ENCODE assay signal across 8 mouse cellular contexts in genomic region chr2:168072436-168073131, GRCm38 (mm10). TPM values are rescaled to one million over a fixed set of nuclear protein-coding genes. Genes with fewer than 3 reads are reported as not detected.
DNase-seq lines count a peak whose midpoint lies in the region; ATAC-seq lines count a peak whose summit lies in the region.

No protein-coding gene starts in this region.

- peaks cover 14% of the 10 kb centered on the region for H3K4me1 ChIP-seq in heart, embryonic 11.5 days (ENCODE audit: control insufficient read depth, insufficient read depth, low read length)
- H3K4me1 ChIP-seq in limb, embryonic 13.5 days = peaks cover 20% of the 10 kb centered on the region

- H3K27ac ChIP-seq in heart, embryonic 11.5 days (ENCODE audit: low read depth, low read length) = peak overlapping the region; percentile 82
- H3K27ac ChIP-seq in limb, embryonic 13.5 days = peak overlapping the region; percentile 83

- peak; percentile 59 for DNase-seq in adrenal gland, adult 2 months
- DNase-seq in adrenal gland, adult 18-20 months (ENCODE audit: low spot score in 2 of 2) = no peak
- peak; percentile 25 for DNase-seq in ovary, postnatal 14 days (ENCODE audit: low spot score)
- no peak for DNase-seq in ovary, postnatal 10 days (ENCODE audit: low spot score)
- peak; percentile 34 to 36 for DNase-seq in right cerebral cortex, postnatal 36 days (ENCODE audit: low spot score in 2 of 2)
- DNase-seq in layer of hippocampus, postnatal 14 days (ENCODE audit: low spot score in 2 of 2) = no peak

- no peak overlapping the region for H3K4me3 ChIP-seq in heart, embryonic 11.5 days (ENCODE audit: low read depth, low read length)
- no peak overlapping the region for H3K4me3 ChIP-seq in limb, embryonic 13.5 days

- 0 out of 2 replicates have a peak overlapping the region, but pooled peaks have one; percentile 28 for H3K9ac ChIP-seq in heart, embryonic 11.5 days (ENCODE audit: low read depth, low read length)
- H3K9ac ChIP-seq in limb, embryonic 13.5 days = 0 out of 2 replicates have a peak overlapping the region, but pooled peaks have one; percentile 19

- H3K36me3 ChIP-seq in heart, embryonic 11.5 days (ENCODE audit: control insufficient read depth, insufficient read depth, low read length) = no peaks in the 10 kb centered on the region
- H3K36me3 ChIP-seq in limb, embryonic 13.5 days = no peaks in the 10 kb centered on the region

- peak; percentile 66; the same call in 1 of the 2 replicates for ATAC-seq in heart, embryonic 11.5 days (replicated peaks; ENCODE audit: insufficient number of reproducible peaks, low FRiP score, low TSS enrichment)
- ATAC-seq in limb, embryonic 13.5 days (ENCODE audit: low FRiP score, low read depth) = peak; percentile 87

- H3K4me2 ChIP-seq in heart, embryonic 11.5 days = peak overlapping the region; percentile 41
- H3K4me2 ChIP-seq in limb, embryonic 13.5 days (replicated peaks) = peak overlapping the region; percentile 36

- 8% methylated on average over 10 of the region's 12 CpGs for WGBS in heart, embryonic 11.5 days (ENCODE audit: insufficient replicate concordance)
- WGBS in limb, embryonic 13.5 days = 5% methylated on average over 12 of the region's 12 CpGs

- H3K27me3 ChIP-seq in heart, embryonic 11.5 days (ENCODE audit: control insufficient read depth, insufficient read depth, low read length) = no peaks in the 10 kb centered on the region
- H3K27me3 ChIP-seq in limb, embryonic 13.5 days = no peaks in the 10 kb centered on the region

- H3K9me3 ChIP-seq in heart, embryonic 11.5 days (replicated peaks; ENCODE audit: control insufficient read depth, low read length) = no peaks in the 10 kb centered on the region
- H3K9me3 ChIP-seq in limb, embryonic 13.5 days = no peaks in the 10 kb centered on the region

RNA-seq across cellular contexts. Expression of gene Pard6b, which starts 8.2 kb away (rescaled TPM):
- 1 to 10 TPM in 1 of 2 experiments, under 1 TPM in 1; 0.92 to 1.9 TPM for total RNA-seq in adrenal gland, adult 2 months (2021)
- 1.3 and 2.1 TPM in 2 replicates for polyA plus RNA-seq in adrenal gland, adult 2 months (2012; rRNA removed)
- total RNA-seq in adrenal gland, adult 18-20 months (2021) = 1 to 10 TPM; 1.2 to 1.6 TPM
- polyA plus RNA-seq in heart, embryonic 11.5 days (2014; fragmentation: Nextera tagmentation; extraction: Ambion mirVana) = 8.9 and 11.8 TPM in 2 replicates
- polyA plus RNA-seq in limb, embryonic 13.5 days (2015; fragmentation: Nextera tagmentation; extraction: Ambion mirVana) = 2.7 and 3.7 TPM in 2 replicates
- 1 to 10 TPM; 3.4 to 5.3 TPM for total RNA-seq in layer of hippocampus, postnatal 14 days (2021)

Comparison
In these comparisons a context has a peak if more than half of its experiments do, and no peak if none do; other contexts are left out.
1. DNase-seq: peak in adrenal gland, adult 2 months (single experiment), ovary, postnatal 14 days (single experiment) and right cerebral cortex, postnatal 36 days (2 of 2); none in adrenal gland, adult 18-20 months (0 of 2), ovary, postnatal 10 days (single experiment) and layer of hippocampus, postnatal 14 days (0 of 2).